Mouse (Mus musculus) left cerebral cortex, postnatal 36 days (tissue): ENCODE measurements around the gene Ghitm. TPM values are rescaled to one million over a fixed set of nuclear protein-coding genes. Genes with fewer than 3 reads are reported as not detected.
"Not testable (repeated sequence)": the region's sequence is repeated elsewhere in the genome, so short reads cannot be mapped to it uniquely, and the experiment has no call there.

Source experiments
- DNase-seq, 2 experiments: peaks; one replicate each; pipeline ENCODE4 v3.0.0; 2021 to 2022; ENCODE audit warnings: low spot score in 2 of 2, mixed read lengths in 1 of 2
- intact Hi-C: fragments of 180-260 bp; cut with DNase I; formaldehyde crosslinking; loops from one replicate; pipeline ENCODE4 v1.15.1; 2025
- total RNA-seq, 2 experiments: library from RNA; stranded (reverse); gene quantifications; 2 replicates each; pipeline ENCODE4 v1.2.3; 2021

Ghitm gene
- 100 to 1,000 TPM; 417 to 434 TPM for total RNA-seq

GRCm38 (mm10) chr14:37135127-37135593 lies at the start of gene Ghitm:
Gene Ghitm, minus strand, starts transcription at chr14:37135272.
- intact Hi-C loops, result no loop called here
- DNase-seq, result peak; percentile 97 to 98

GRCm38 (mm10) chr14:37184871-37185270 lies 49.8 kb upstream of the Ghitm start:
- no peak for DNase-seq
- intact Hi-C loops, result no loop called here

DNA sequence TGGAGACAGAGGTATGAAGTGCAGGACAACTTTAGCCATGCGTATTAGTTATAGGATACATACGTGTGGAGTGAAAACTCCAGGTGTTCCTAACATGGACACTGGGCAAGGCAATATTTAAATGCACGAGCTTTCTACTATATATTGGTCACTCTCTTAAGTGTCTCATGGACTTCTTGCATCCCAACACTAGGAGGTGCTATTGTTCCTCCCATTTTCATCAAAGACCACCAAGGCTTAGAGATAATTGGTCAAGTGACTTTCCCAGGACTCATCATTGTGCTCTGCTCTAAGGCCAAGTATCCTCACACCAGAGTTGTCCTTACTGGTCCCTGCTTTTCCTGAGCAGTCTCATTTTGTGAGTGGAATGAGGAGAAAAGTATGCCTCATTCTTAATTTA lies 39.4 kb upstream of the Ghitm start:
- intact Hi-C loops, result no loop called here
- no peak for DNase-seq

- no peak for DNase-seq
- intact Hi-C loops, result no loop called here
Measured at GRCm38 (mm10) chr14:37165266-37165926, 30.3 kb upstream of the Ghitm start.

DNA sequence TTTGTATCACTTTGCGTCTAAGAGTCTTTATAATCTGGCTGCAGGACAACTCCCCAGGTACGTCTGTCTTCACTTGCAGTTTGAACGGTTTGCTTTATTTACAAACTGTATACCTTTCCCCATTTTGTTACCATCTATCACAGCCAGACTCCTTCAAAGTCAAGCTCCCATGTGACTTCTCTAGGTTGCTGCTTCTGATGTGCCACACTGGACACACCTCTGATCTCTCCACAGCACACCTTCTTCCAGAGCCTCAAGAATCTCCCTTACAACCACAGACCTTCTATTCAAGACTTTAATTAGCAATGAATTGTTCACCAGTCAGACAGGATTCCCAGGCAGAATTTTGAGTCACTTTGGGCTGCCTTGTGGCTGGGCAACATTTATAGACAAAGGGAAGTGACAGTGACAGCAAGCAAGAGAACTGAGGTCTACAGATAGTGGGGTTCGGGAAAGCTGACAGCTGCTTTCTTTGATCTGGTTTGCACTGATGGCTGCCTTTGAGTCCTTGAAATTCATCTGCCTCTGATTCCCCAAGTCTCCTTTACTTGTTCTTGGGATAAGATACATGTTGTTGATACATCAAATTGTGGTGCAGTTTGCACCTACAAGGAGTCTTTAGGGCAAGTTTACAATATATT lies 29.4 kb upstream of the Ghitm start:
- intact Hi-C loops, result no loop called here
- DNase-seq, result no peak

GRCm38 (mm10) chr14:37163277-37163956 lies 28.3 kb upstream of the Ghitm start:
- DNase-seq, result no peak

DNA sequence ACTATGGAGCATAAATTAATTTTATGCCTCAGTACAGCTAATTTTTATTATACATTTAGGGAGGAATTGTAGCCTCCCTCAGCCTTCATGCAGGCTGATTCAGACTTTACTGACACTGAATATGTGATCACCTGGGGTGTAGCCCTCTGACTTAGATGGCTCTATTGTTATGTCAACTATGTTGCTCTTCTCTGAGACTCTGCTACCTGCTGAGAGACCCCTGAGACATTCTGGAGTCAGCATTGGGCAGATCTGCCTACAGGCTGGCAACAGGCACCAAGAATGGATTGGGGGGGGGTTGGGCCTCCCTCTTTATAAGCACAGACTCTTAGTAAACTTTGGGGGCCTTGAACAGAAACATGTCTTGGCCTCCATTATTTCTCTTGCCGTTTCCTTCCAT lies 19.3 kb upstream of the Ghitm start:
- intact Hi-C loops, result no loop called here
- no peak for DNase-seq

More at GRCm38 (mm10) chr14:37163277-37163956, 28.3 kb upstream of the Ghitm start:
- intact Hi-C loops, result no loop called here

DNA sequence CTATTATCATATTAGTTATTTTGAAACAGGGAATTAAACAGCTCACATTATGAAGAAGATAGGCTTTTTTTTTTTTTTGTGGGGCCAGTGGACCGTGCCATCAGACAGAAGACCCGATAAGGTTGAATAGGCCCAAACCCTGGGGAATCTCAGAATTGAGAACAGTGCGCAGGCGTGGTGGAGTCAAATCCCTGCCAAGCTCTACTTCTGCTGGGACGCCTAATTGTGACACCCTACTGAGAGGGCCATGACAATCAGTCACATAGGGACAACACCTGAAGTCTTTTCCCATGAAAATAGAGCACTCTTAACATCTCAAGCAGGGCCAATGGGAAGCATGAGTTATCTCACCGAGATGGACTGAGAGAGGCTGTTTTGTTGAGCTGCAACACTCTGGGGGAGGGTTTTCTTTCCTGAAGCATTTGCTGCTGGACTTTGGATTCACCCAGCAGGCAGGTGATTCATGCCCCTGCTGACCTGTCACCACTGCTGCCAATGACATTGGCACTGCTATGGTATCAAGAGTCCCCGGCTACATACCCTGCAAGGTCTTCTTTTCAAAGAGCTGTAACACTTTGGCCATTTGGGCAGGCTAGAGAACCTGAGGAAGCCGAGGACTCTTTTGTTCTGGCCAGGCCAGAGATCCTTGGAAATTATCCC lies 4.1 kb upstream of the Ghitm start:
- DNase-seq, result no peak
- intact Hi-C loops, result no loop called here

DNA sequence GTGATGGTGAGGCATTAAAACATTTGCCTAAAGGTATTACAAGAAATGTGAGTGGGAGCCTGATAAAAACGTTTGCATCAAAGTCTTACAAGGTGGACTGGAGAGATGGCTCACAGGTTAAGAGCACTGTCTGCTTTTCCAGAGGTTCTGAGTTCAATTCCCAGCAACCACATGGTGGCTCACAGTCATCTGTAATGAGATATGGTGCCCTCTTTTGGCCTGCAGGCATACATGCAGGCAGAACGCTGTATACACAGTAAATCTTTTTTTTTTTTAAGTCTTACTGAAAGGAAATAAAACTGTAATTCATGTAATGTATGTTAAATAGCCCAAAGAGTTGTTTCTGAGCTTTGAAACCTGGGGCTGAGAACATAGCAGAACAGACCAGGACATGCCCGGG lies 2.5 kb upstream of the Ghitm start:
- DNase-seq, intact Hi-C loops: not testable (repeated sequence)

- DNase-seq, result no peak
- intact Hi-C loops, result no loop called here
Measured at GRCm38 (mm10) chr14:37136110-37136509, 1.0 kb upstream of the Ghitm start.

DNA sequence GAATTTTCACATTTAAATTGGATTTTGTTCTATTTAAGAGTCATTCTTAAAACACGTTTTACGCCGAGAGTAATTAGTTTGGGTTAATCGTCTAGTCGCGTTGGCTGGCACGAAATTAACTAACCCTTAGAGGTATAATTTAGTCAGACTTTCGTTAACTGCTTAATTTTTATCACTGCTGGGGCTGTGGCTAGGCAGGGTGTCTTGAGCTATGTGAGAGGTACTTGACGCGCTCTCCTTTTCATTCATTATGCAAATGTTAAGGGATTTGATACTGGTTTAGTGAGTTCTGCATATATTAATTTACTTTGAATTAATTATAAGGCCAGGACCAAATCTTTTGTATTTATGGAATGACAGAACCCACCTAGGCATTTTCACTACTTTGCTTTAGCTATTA lies 599 bp upstream of the Ghitm start:
- no peak for DNase-seq

GRCm38 (mm10) chr14:37134304-37135126 lies 557 bp downstream of the Ghitm start:
- no peak for DNase-seq
- intact Hi-C loops, result no loop called here

More for the DNA sequence above, 599 bp upstream of the Ghitm start:
- intact Hi-C loops, result no loop called here

DNA sequence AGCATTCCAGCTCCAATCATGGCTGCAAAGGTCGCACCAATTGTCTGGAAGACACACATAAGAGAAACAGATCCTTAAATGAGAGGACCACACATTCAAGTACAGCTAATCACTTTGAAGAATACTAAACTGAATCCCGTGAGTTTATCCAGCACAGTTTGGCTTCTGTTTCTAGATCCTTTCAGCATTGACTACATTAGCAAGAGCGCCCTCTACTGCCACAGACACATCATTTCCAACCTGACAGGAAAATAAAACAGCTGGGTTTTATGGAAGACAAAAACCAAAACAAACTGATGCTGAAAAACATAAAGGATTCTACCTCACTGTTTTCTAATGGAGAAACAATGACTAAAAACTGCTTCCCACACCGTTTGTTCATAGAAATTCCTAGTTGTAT lies 7.4 kb downstream of the Ghitm start:
- intact Hi-C loops, result loop anchor here (5.0 kb wide), 1 partner anchor 260 kb away; no protein-coding TSS in a partner anchor
- no peak for DNase-seq

DNA sequence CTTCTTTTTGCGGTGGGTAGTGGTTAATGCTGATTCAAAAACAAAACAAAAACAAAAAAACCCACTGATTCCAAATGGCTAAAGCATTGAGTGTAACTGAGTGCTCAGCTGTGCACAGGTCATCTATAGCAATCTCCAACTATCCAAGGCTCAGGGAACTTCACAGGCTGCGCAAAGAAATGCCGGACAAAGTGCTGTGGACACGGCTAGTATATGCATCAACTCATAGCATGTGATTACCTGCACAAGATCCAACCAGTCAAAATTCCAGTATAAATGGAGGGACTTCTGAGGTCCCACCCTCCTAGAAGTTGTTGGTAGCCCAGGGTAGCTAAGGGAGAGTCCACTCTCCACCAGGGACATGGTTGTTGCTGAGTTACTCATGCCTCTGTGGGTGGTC lies 15.8 kb downstream of the Ghitm start:
- intact Hi-C loops, result no loop called here
- DNase-seq, result no peak

DNA sequence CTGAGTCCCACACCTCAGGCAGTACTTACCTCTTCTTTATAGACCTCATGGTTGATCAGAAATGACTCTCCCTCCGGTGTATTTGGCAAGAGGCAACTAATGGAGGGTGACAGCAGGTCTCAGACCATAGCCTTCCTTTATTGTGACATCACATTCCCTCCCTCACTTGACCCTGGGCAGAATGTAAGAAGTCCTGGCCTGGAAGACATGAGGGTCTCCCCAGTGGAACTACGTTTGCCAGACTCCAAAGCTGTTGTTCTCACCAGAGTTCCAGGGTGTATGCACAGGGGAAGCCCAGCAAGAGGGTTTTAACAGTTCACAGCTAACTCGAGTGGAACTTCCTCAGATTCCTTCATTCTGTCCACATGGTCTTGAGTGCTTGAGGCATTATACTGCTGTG lies 21.1 kb downstream of the Ghitm start, which contains the start of gene 2610528A11Rik:
Gene 2610528A11Rik, minus strand, starts transcription at position 101 of the 400 bp plus-strand sequence.
- no peak for DNase-seq
- intact Hi-C loops, result no loop called here

DNA sequence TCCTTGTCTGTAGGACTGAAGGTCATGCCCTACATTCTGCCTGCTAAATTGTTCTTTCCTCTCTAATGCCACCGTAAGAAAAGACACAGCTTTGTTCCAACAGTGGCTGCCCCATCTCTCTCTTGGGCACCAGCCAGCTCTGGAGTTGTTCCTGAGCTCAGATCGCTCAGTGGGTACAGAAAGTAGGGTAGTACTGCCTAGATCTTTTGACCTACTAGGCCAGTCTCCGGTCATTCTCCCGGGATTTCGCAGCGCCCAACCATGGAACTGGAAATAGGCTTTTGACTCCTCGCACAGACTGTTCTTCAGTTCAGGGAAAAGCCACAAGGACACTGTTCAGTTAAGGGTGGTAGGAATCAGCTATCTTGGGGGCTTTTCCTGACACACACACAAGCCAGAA lies 22.1 kb downstream of the Ghitm start:
- intact Hi-C loops, result no loop called here
- no peak for DNase-seq

- DNase-seq, result no peak
- intact Hi-C loops, result no loop called here
Measured at GRCm38 (mm10) chr14:37111371-37111770, 23.7 kb downstream of the Ghitm start.

DNA sequence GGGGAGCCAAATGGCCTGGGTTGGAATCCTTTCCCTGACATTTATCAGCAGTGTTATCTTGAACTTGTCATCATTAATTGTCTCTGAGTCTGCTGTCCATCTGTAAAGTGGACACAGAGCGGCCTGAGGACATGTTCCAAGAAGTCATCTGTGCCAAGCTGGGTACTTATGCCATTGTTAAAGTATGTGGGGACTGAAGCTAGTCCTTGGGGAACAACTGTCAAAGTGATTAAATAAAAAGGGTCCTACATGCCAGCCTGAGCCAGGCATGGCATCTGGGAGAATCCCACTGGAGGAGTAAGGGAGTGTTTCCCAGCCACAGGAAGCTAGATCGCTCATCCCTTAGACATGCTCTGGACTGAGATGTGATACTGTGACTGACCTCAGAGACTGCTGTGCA lies 24.6 kb downstream of the Ghitm start:
- intact Hi-C loops, result no loop called here

GRCm38 (mm10) chr14:37109975-37110374 lies 25.1 kb downstream of the Ghitm start:
- DNase-seq, result no peak
- intact Hi-C loops, result no loop called here

More for the DNA sequence above, 24.6 kb downstream of the Ghitm start:
- no peak for DNase-seq
